Mouse (Mus musculus) right cerebral cortex, postnatal 4 days (tissue): ENCODE data around the gene Tbc1d14.

Experiments
- DNase-seq: peaks from one replicate; pipeline ENCODE4 v3.0.0-alpha.2; 2022

Tbc1d14 gene

DNA sequence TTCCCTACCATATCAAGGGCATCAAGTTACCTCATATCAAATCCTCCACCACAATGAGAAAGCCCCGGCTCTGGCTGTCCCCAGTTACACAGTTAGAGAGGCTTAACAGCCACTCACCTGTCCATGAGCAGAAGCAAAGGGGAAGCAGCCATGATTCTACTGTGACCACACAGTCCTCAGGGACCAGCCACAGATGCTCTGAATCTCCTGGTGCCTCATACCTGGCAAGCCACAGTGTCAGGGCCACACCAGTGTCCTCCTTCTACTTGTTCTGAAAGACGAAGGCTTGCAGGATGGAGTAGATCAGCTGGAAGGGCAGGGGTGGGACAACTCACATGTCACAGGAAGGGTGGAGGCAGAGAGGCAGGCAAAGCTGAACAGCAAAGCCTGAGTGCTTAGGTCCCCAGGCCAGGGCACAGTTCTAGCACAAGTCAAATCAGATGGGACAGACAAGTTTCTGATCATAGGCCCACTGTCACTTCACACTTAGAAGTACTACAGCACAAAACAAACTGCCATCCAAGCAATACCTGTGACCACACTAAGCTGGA is 39.9 kb downstream of the Tbc1d14 start:
- DNase-seq = no peak

DNA sequence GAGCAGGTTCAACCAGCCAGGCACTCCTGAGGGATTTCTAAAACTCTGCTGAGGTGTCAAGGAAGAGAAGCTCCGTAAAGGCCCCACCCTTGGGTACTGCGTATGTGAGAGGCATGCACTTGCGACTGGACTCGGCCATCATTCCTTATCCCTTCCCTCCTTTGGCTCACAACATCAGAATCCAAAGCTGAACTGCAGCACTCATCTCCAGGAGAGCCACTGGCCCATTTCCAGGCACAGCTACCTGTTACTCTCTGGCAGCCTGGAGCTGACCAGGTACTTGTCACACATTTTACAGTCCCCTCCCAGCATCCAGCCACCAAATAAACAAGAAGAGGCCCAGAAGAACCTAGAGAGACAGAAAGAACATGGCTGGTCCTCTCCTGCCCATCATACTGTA is 40.7 kb downstream of the Tbc1d14 start:
- no peak for DNase-seq

DNA sequence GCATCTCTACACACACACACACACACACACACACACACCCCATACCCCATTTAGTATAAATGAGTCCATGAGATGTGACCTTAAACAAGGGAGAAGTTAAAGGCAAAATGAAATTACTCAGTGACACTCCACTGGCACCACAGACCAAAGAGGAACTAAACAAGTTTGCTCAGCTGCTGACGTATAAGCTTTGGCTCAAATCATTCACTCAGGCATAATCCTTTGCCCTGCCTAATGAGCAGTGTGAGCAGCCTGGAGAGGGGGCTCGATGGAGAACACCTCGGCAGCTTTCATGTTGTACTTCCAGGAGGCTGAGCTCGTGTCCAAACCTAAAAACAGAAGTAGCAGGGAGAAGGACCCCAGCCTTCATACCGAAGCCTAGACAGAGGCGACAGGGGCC is 43.8 kb downstream of the Tbc1d14 start:
- no peak for DNase-seq

DNA sequence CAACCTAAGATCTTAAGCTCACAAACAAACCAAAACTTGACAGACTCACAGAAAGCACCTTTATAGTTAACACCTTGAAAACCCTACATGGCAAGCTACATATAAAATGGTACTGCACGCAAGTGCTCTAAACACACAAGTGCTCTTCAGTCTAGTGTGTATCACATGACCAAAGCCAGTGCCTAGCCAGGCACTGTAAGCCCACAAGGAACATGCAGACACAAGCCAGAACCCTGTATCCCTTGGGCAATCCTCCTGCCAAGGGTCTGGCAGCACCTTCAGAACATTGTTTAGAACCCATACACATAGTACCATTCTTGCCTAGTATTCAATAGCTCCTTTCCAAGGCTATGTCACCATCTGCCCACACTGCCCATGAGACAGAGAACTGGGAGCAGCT is 48.3 kb downstream of the Tbc1d14 start:
- no peak for DNase-seq

DNA sequence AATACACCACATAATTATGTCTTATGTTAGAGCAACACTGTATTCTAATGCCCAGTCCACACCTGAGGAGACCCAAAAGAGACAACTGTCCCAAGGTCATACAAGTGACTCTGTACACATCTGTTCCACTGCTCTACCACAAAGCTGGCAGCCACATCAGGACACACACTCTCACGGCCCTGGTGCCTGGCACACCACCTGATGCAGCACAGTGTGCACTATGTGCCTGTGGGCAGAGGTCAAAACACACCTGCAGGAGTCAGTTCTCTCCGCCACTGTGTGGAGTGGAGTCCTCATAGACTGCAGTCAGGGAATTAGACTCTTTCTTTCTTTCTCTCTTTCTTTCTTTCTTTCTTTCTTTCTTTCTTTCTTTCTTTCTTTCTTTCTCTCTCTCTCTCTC is 52.1 kb downstream of the Tbc1d14 start:
- no peak for DNase-seq

DNA sequence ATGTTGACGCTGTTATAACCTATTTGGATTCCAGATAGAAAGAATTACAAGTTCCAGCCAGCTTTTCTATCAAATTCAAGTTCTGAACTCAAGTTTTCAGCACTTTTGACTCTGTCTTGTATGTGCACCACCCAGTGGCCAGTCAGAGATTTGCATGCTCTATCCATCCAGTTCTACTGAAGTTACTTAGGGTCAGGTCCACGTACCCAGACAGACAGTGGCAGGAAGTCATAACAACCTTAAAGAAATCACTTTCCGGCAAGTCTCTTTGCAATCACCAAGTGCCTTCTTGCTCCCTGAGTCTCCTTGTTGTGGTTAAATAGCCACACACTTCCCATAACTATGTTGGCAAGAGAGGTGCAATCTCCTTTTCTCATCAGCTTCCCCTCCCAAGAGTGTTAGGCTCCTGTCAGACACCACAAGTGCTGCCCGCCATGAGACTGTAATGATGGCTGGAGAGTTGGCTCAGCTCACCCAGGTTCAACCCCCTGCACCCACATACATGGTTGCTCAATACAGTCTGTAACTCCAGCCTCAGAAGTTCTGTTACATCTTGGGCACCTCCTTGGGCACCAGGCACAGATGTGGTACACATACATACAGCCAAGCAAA is 54.4 kb downstream of the Tbc1d14 start:
- DNase-seq = peak; percentile 56

DNA sequence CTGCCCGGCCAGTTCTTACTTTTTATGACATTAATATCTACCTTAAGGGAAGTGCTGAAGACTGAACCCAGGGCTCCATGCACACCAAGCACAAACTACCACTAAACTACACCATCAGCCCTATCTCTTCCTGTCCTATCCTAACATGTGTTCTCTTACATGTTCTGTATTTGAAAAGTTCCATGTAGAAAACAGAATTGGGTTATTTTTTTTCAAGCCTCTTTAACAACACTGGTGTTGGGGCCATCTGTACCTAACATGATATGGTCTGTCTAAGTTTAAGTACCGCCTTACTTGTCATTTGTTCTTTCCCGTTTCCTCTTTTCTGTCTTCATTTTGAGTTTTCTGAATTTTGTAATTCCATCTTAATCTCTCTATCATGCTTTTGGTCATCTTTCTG is 56.7 kb downstream of the Tbc1d14 start:
- no peak for DNase-seq

DNA sequence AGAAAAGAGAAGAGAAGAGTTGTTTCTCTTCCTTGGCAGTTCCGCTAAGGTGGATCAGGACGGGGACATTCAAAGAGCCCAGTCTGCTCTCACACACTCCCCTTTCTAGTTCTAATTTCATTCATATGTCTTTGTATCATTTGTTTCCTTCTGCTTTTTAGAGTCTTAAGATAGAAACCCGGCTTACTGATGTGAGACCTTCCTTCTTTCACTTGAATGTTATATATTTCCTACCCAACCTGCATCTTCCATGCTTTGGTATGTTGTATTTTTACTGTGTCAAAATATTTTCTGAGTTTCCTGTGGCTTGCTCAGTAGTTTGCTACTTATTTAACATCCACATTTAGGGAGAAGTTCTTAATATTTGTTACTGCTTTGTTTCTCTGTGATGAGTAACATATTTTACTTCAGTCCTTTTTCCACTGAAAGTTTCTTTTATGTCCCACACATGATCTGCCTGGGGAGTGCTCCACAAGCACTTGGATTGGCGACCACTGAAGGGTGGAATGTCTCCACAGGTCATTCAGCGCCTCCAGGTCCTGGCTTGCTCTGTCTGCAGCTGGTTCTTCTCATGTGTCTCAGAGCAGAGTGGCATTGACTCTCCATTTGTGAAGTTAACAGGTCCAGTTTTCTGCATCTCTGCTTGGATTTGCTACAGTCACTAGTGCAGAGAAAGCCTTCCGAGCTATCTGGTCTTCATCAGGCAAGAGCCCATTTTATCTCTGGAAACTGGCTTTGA is 57.5 kb downstream of the Tbc1d14 start:
- no peak for DNase-seq

DNA sequence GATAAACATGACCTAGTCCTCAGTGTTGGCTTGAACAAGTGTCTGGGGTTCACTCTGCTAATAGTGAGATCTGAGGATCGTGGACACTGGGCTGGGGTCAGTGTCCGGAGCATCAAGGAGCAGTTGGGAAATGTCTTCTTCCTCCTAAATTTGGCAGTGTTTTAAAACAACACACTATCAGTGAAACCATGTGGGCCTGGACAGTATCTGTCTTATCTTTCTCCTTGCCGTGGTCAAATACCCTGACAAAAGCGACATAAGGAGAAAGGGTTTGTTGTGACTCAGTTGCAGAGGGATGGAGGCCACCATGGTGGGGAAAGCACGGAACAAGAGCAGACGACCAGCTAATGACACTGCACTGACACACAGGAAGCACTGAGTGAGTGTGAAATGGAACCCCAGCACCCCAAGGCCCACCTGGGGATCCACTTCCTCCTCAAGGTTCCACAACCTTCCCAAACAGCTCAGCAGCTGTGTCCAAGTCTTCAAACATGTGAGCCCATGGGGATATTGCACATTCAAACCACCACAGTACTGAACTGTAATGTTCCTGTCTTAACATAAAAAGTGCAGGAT is 58.5 kb downstream of the Tbc1d14 start:
- DNase-seq = no peak

DNA sequence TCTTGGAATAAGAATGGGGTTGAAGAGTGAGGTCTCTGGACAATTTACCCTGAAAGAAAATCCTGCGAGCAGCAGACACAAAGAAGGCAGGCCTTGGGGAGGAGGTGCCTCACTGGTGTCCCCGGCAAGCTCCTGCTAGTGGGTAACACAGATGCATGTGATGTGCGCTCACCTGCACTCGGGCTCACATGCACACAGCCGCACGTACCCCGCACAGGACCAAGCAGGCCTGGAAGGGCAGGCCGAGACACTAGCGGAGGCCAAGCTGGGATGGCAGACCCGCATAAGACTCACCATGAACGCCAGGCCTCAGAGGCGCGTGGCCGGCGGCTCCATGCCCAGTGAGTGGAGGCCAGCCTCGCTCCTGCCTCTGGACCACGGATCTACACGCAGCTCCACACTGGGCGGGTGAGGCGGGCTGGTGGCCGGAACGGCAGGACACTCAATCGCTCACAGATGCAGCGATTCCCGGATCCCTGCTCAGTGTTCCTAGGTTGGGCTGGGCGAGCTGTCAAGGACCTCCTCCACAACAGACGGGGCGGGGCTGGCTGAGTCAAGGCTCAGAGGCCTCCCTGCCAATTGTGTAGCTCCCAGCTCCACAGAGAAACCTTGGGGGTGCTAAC is 62.8 kb downstream of the Tbc1d14 start:
- DNase-seq = peak; percentile 84

DNA sequence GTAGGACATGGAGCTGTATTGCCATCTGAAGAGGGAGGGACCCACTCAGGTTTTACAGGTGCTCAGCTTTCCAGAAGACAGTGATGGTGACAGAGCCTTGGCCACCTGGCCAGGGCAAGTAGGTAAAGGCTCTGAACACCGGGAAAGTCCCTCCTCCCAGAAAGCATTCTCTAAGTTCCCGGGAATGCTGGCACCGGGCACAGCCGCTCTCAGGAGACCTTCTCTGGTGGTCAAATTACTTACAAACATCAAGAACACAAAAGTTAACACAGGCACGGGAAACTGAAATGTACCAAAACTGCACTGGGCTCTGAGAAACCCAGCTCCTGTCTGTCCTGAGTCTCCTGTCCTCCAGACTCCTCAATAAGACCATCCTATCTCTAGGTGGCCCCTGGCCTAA is 63.4 kb downstream of the Tbc1d14 start:
- peak; percentile 11 for DNase-seq

DNA sequence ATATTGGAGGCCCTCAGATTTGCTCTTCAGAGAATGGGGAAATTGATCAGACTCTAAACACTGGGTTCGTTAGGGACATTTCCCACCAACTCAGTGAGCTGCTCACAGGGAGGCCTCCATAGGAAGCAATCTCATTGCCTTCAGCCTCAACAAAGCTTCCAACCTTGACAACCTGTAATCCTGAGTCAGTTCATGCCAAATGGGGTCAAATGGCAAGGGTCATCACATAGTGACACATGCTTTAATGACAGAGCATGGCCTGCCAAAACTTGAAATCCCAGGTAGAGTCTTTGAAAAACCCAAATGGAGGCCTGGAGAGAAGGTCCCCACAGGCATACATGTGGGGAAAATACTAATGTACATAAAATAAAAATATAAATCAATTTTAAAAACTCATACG is 66.2 kb downstream of the Tbc1d14 start:
- no peak for DNase-seq

DNA sequence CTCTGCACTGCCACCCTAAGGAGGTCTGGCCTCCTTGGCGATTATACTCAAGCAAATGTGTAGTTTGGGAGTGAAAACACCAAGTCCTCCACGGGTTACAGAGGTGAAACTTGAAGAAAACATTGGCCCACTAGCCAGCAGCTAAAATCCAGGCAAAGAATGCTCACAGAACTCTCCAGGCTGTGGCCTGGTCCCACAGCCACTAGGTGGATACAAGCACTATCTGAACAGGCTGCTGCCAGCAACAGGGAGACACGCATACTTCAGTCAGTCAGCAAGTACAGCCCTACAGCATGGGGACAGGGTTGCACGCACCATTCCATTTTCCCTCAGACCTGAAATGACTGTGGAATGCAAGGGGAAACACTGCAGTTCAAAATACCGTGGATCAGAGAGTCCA is 66.8 kb downstream of the Tbc1d14 start:
- DNase-seq = no peak

DNA sequence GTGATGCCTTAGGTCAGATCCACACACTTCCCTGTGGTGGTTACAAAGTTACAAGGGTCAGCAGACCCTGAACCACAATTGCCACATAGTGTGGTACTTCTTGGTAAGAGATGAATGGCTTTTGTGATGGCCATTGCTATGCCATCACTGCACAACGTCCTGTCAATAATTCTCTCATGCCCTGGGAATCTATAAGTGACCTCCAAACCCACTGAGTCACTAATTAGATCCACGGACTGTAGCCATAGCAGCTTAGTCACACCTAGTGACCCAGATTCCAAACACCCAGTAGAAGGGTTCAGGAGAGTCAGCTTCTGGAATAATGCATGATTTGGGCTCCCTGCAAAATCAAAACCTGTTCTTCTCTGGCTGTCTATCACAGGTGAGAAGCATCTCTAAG is 67.9 kb downstream of the Tbc1d14 start:
- DNase-seq = no peak

DNA sequence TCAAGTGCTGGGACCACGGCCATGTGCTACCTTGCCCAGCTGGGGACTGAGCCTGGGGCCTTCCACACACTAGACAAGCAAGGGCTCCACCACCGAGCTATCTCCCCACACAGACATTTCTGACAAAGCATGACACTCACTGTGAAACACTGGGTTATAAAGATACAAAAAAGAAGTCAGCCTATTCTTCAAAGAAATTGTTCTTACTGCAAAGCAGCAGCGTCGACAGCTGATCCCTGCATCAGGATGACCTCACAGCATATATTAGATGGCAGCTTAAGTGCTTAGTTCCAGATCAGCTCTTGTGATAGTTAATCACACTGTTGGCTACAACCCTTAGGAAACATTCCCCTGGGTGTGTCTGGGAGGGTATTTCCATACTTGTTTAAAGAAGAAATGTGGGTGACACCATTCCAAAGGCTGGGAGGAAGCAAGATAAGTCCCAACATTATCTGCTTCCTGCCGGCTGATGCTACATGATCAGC is 69.8 kb downstream of the Tbc1d14 start:
- DNase-seq = no peak

DNA sequence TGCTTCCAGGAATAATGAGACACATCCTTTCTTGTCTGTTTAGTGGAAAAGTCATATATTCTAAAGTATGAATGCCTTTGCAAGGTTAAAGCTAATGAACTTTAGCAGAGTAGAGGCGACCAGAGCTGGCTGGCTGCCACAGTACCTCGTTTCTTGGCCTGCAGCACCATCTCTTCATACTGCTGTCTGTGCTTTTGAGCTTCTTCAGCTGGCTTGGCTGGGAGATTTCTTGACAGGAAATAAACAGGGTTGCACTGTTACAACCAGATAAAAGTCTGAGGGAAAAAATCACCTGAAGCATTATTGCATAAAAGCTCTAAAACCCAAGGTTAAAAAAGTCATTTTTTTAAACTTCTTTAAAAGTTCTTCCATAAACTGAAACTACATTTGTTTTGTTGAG is 70.3 kb downstream of the Tbc1d14 start:
- DNase-seq = no peak

DNA sequence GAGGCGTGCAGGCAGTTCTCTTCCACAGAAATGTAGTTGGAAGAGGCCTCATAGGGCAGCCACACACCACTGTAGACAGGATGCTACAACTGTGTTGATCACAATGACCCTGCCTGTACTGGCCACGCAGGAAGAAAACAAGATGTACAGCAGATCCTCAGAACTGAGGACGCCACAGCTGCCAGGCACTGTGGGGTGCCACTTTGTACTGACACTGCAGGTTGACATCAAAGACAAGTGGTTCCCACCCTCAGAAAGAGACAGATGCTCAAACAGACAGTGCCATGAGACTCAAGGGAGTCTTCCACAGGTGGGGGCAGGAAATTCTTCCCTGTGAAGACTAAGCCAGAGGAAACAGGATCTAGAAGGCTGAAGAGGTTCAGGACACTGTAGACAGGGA is 73.3 kb downstream of the Tbc1d14 start:
- no peak for DNase-seq

DNA sequence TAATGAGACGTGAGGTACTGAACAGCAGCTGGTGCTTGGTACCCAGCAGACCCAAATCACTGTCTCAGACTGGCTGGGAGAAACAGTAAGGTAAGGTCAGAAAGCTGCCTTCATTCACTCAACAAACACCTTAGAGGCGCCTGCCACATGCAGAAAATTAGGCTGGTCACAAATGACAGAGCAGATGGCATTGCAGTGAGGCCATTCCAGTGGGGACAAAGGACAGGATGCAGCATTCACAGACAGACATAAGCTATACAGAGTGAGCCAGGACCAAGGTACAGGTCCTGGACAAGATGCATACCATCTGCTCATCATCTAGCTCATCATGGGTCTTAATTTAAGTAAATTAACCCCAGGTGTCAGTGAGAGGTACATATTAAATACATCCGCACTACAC is 75.5 kb downstream of the Tbc1d14 start:
- no peak for DNase-seq

DNA sequence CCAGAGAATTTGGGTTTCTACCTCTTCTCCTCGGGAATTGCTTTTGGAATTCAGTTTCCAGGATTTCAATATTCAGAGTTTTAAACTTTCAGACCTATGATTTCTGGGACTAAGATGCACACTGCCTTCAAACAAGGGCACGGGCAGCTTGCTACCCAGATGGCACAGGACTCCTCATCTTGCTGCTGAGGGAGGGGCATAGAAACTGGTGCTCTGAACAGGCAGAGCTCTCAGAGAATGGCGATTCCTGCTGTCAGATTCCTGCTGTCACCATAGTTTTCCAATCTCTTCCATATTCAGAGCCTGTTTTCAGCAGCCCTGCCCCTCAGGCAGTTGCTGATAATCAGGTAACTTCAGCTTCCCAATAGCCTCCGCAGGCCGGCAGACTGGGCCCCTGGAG is 77.5 kb downstream of the Tbc1d14 start:
- no peak for DNase-seq

DNA sequence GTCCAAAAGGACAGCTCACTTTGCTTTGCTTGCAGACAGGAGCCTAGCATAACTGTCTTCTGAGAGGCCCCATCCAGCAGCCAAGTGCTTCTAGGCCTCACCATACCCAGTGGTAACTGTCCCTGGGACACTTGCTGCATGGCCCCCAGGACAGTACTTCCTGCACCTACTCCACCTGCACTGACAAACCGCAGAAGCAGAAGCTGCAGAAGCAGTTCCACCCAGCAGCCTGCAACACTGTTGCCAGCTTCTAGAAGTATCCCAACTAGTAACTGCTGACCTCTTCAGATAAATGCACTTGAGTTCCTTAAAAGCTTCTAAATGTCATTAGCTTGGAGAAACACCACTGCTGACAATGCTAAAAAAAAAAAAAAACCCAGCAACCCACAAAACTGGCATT is 78.0 kb downstream of the Tbc1d14 start:
- no peak for DNase-seq

DNA sequence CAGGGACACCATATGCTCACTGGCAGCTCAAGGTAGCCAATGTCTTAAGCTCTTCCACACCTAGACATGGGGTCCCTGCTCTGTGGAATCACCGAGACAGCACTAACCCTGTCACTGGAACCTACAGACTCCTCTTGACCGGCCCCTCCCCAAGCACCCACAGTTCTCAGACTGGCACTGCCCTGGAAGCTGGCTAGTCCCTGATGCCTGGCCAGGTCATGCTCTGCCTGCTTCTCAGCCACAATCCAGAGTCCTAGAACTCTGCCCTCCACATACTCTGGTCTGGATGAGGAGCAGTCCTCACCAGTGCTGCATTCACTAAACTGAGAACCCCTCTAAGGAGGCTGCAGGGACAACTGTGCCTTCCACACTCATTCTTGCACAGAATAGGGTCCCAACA is 82.1 kb downstream of the Tbc1d14 start:
- DNase-seq = no peak

DNA sequence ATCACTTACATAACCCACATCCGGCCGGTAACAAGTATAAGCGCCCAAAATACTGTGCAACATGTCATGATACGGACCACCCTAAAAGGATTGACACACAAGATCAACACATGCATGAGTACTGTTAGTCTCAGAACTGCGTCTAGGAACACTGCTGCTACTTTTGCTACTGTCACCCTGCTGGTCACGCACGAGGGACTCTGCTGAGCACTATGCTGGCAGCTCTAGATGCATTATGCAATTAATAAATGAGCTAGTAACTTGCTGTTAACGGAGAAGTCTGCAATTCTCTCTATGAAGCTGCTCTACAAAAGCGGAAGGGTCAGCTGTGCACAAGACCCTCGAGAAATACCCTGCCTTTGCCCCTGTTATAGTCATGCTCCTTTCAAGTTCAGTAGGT is 84.7 kb downstream of the Tbc1d14 start:
- DNase-seq = no peak

DNA sequence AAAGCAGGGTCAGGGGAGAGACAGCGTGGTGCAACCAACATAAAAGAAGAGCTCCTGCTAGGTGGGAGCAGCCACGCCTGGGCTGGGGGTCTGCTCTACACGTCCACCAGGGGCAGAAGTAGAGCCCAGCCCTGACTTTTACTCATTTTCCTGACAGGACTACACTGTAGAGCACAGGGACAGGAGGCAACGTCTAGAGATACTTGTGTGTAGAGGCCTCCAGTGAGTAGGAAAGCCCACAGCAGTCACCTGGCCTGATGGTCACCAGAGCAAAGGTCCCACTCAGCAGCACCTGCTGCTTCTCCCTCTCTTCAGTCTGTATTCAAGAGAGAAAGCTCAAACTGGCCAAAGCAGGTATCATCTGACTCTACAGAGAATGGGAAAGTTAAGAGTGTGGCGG is 87.4 kb downstream of the Tbc1d14 start:
- DNase-seq = no peak

DNA sequence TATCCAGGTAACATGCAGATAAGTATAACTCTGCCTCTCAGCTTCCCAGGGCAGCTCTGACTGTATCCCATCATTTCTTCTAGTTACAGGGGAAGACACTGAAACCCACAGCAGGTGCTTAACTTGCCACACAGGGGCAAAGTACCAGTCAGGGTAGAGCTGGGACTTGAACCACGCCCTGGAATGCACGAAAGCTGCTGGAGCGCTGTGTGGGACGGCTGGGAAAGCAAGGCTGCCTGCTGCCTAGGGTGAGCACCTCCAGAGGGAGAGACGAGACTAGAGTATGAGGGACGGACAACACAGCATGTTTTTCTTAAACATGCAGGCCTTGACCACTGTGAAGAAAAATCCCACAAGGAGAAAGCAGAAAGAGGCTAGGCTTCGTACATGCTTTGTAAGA is 87.8 kb downstream of the Tbc1d14 start:
- no peak for DNase-seq
